Mouse (Mus musculus): ENCODE measurements around the gene Nanos1.

Nanos1 gene

DNA sequence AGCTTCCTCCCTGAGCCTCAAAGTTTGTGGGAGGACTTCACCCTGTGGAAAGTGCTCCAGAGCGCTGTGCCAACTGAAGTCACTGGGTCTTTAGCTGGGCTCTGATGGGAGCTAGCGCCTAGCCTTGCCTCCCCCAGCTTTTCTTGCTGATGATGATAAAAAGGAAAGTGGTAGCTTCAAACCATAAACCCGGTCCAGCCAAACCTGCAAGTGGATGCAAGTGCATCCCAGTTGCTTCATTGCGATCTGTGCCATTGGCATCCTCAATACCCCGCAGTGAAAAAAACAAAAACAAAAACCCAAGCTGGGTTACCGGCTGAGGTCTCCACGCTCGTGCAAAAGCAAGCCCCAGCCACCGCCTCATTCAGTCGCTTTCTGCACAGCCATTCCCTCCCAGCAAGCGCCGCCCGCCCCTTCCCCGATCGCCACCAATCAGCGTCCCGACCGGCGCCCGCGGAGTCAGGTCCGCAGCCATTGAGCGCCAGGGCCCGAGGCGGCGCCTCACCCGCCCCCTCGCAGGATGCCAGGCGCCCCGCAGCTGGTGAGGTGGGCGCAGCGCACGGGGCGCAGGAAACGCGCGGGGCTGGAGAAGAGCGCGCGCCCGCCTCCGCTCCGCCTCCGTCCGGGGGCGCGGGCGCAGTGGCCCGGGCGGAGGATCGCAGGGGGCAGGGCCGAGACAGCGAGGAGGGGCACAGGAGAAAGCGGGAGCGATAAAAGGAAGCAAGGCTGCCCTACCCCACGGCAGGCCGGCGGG is at the start of gene Nanos1:
TSS of gene Nanos1 (plus strand) at position 550 of the 754 bp plus-strand sequence.
- DNase-seq (ENCODE audit: low spot score): peak; percentile 89

DNA sequence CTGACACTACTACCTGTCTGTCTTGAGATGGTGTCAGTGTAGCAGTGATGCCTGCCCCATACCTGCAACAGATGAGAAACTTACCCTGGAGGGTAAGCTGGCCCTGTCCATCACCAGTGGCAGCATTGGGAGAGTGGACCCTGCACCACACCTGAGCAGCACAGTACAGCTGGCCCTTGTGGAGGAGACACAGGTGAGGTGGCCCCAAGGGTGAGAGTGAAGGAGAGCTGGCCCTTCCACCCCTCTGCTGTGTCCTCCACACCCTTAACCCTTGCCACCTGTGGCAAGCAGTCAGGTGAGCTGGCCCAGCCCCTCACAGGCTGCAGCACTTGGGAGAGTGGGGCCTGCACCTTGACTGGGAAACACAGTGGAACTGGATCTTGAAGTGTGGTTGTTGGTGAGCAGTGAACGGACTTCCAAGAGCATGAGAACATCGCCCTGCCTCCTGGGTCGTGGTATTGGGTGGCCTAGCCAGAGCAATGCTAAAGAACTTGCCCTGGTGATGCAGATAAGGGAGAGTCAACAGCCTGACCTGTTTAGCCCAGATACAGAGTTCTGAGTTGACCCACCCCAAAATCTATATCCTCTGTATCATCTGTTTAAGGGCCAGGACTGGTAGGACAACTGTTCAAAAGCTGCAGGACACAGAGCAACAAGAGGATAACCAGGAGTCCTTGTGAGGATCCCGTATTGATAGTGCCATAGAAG is 46.4 kb upstream of the Nanos1 start:
- DNase-seq (ENCODE audit: low spot score): no peak

DNA sequence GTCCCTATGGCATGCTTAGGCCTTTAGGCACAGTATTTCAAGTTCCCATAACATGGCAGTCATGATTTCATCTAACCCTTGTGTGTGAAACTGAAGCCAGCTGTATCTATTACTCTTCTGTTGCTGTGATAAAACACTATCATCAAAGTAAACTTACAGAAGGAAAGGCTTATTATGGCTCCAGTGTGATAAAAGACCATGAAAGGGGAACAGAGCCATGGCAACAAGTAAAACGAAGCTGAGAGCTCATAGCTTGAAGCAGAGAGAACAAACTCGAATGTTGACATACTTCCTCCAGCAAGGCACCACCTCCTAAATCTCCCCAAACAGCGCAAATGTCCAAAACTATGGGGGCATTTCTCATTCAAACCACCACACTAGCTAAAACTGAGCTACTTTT is 45.6 kb upstream of the Nanos1 start:
- DNase-seq (ENCODE audit: low spot score): no peak

DNA sequence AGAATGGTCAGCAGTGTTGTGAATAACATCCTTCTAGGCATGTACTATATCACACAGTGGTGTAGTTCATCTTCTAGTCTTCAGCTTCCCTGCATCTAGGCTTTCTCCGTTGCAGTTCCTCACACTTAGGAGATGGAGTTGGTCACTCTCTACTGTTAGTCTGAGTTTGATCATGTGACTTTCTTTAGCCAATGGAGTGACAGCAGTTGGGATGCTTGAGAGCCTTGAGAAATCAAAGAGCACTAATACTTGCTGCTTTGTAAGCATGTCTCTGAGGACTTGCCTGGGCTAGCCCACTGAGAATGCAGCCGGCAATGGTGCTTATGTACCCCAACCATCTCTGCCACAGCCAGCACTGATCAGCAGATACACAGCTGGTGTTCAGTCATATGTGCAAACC is 43.2 kb upstream of the Nanos1 start:
- DNase-seq (ENCODE audit: low spot score): no peak

DNA sequence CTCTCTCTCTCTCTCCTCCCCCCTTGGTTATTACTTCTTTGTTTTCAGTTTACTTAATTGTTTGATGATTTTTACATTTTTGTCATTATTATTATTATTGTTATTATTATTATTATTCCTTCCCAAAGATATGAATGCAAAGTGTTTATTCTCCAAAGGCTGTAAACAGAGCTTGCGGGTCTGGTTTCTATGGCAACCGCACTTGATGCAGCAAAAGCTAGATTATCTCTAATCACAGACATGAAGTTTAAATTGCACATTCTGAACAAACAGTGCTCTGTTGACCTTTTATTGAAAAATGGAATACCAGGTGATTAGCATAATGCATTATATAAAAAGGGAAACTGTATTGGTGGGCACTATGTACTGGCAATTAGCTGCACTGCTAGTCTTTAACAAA is 39.4 kb upstream of the Nanos1 start:
- no peak for DNase-seq (ENCODE audit: low spot score)

DNA sequence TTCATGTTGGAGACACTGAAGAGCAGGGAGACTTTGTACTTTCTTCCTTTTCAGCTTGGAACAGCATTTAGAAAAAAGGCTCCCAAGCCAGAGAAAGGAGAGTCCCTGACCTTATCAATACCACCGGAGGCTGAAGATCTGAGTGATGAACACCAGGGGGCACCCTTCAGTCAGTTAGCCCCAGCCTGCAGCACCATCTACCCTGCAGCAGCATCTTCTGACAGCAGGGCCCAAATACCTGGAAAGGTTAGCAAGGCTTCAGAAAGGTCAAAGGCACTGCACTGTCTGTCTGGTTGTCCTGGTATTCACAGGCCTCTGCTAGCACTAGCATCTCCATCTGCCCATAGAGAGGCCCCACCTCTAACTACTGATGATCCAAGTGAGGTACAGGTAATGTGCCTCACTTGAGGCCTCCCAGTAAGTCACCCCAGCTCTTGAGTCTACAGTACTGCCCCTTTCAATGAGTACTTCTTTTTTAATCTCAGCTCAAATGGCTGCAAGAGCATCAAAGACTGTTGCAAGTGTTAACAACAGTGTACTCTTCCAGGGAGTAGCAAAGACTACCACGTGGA is 25.4 kb upstream of the Nanos1 start:
- peak; percentile 32 for DNase-seq (ENCODE audit: low spot score)

DNA sequence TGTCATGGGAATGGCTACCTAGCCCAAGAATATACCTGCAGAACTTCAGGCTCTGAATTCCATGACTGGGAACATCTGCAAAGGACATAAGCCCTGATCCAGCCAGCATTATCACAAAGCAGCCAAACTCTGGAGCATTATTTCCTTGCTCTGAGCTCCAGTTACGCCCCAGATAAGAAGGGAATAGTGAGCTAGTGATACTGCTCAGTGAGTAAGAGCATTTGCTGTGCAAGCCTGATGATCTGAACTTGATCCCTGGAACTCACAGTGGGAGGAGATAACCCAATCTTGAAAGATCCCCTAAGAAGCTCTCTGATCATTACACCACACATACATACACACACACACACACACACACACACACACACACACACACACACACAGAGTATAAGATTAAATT is 24.5 kb upstream of the Nanos1 start:
- no peak for DNase-seq (ENCODE audit: low spot score)

DNA sequence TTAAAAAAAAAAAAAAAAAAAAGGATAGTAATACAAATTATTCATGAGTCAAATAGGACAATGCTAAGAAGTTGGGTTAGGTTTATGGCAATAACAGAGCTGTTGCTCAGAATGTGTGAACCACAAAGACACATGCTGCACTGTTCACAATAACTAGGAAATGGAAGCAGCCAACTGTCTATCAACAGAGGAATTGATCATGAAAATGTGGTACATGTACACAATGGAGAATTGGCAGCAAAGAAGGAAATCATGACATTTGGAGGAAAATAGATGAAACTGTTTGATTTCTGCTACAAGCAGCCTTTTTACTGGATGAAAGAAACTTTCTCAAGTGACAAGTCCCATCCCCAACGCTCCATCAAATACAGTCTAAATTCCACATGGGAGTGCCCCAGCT is 23.8 kb upstream of the Nanos1 start:
- DNase-seq (ENCODE audit: low spot score): no peak

DNA sequence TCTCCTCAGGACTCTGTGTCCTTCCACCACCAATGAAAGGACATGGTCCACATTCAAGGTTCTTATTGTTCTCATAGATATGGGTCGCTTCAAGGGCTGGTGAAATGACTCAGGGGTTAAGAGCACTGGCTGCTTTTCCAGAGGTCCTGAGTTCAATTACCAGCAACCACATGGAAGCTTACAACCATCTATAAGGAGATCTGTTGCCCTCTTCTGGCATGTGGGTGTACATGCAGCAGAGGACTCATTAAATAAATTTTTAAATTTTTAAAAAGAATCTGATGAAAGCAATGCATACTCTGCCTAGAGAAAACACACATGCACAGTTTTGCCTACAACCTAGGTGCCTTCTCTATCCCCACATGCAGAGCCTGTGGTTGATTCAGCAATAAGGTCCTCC is 15.2 kb upstream of the Nanos1 start:
- no peak for DNase-seq (ENCODE audit: low spot score)

DNA sequence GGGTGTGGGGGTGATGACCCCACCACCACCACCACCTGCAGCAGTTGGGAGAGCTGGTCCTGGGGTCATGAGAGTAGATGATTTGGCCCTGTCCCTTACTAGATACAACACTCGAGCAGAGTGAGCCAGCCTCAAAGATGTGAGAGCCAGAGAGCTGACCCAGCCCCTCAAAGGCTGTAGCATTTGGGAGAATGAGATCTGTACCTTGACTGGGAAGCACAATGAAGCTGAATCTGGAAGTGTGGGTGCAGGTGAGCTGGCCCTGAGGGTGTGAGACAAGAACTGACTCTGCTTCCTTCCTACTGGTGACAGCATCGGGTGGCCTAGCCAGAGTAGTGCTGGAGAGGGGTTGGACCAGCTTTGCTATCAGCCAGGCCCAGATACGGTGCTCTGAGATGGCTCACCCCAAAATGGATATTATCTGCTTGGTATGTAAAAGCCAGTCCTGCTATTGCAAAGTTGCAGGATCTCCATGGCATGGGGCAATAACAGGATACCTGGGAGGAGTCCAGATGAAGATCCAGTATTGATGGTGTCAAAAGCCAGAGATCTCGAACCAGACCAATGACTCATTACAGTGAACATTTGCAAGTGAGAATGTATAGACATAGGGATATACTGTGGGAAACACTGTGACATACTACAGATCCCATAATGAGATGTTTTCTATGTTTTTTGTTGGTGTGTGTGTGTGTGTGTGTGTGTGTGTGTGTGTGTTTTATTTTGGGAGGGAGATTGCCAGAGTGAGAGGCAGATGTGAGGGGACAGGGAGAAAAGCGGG is 11.8 kb upstream of the Nanos1 start:
- DNase-seq (ENCODE audit: low spot score): no peak

DNA sequence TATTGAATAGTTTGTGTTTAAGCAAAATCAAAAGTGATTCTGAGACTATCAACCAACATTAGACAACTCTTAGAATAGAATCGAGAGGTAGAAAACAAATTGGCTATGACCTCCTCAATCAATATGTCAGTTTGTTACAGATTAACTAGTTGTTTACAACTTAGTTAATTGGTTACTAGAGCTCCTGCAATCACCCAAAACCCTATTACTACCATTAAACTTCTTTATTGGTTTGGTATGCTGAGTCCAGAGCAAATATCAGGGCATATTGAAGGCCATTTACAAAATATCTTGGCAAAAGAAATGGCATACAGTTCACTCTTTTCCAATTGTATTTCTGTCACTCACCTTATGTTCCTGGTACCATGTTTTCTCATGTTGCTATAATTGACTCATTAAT is 8.0 kb upstream of the Nanos1 start:
- no peak for DNase-seq (ENCODE audit: low spot score)

DNA sequence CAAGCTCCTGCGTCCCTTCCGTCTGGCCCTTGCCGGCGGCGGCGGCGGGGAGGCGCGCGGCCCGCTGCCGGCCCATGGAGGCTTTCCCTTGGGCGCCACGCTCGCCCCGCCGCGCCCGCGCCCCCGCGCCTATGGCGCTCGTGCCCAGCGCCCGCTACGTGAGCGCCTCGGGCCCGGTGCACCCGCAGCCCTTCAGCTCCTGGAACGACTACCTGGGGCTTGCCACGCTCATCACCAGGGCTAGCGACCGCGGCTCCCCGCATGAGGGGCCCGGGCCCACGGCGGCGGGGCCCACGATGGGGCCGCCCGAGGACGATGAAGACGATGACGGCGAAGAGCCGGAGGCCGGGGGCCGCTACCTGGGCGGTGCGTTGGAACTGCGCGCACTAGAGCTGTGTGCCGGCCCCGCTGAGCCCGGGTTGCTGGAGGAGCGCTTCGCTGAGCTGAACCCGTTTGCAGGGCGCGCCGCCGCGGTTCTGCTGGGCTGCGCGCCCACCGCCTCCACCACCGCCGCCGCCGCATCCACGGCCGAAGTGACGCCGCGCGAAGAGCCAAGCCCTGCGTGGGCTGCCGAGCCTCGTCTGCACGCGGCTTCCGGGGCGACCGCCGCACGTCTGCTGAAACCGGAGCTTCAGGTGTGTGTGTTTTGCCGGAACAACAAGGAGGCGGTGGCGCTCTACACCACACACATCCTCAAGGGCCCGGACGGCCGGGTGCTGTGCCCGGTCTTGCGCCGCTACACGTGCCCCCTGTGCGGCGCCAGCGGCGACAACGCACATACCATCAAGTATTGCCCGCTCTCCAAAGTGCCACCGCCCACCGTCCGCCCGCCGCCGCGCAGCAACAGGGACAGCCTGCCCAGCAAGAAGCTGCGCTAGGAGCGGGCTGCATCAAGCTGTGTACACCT is 658 bp downstream of the Nanos1 start:
- DNase-seq (ENCODE audit: low spot score): peak; percentile 52

DNA sequence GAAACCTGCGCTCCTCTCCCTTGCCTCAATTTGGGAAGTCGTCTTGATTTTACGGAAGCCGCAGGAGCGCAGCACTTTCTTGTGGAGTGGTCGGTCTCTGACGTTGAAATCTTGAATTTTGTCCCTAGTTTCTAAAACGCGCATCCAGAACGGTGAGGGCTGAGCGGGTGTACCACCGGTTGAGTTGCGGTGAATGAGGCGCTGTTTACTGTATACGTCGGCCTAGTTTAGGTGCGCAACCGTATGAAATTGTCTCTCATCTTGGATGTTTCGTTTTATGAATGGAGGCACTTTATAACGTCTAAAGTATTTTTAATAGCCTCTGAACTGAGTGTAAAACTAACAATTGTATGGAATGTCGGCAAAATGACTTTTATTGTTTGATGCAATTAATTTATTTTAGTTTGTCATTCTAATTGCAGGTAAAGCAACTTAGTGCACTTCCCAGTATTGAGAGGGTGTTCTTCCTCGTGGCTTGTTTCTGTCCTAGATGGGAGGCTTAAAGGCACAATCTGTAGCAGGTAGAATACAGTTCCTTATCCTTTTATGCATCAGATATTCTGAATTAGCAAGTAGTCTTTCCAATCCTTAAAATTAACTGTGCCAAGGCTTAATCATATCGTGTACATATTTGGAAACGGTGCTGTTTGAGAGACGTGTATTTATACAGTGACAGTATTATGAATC is 1.5 kb downstream of the Nanos1 start:
- DNase-seq (ENCODE audit: low spot score): no peak

DNA sequence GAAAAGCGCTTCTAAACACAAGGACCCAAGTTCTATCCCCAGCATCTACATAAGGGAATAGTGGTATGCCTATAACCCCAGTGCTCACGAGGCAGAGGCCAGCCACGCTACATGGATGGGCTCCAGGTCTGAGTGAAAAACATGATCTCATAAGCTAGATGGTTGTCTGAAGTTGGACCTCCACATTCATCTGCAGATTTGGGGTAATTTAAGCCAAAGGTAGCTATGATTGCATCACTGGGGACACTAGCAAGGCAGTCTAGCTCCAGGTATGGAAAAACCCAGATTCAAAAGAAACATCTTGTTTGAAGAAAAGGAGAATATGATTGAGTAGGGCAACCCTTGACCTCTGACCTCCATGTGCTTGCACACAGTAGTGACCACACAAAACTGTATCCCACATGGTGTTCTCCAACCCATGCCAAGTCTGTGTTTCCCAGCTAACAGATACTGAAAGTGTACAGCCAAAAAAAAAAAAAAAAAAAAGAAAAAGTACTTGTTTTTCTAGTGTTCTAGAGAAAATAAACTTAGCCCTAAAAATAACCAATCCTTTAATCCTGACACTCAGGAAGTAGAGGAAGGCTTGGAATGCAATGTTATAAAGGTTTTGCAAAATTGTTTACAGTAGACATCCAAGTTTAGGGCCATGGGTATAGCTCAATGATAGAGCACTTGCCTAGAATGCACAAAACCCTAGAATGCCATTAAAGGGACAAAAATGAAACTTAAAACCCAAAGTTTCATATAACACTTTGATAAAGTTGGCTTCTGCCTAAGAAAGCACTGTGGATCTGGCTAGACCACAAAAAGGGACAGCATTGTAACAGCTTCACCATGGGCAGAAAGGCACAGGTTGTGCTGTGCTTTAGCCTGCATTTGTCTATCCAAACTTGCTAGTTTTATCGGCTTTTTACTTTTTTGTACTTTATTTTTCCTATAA is 3.4 kb downstream of the Nanos1 start:
- DNase-seq (ENCODE audit: low spot score): no peak

DNA sequence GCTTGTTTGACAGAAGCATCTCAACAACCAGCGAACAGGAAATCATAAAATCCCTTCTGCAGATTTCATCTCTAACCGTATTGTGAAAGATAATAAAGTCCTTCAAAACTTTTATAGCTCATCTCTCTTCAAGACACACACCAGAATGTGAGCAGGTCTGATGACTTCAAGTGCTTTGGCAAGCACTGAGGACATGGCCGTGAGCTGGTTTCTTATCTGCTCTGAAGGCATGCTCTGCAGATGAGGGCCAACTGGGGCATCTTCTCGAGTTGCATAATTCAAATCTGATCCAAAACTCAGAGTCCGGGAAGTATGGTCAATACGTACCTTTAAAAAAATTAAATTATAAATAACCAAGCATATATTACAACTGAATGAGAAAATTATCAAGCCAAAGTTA is 17.6 kb downstream of the Nanos1 start:
- DNase-seq (ENCODE audit: low spot score): no peak

DNA sequence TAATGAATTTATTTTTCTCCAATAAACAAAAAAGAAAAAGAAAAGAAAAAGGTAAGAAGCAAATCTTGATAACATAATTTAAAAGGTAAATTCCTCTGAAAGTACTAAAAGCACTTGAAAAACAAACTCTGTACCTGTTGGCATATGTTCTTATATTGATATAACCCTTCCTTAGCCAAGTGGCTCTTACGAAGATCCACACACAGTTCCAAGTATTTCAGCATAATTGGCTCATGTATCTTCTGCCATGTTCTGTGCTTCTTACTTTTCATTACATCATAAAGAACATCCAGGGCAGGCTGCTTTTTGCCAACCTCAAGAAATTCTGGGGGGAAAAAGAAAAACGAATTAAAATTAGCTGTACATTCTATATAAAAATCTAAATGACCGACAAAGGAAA is 26.2 kb downstream of the Nanos1 start:
- DNase-seq (ENCODE audit: low spot score): no peak

DNA sequence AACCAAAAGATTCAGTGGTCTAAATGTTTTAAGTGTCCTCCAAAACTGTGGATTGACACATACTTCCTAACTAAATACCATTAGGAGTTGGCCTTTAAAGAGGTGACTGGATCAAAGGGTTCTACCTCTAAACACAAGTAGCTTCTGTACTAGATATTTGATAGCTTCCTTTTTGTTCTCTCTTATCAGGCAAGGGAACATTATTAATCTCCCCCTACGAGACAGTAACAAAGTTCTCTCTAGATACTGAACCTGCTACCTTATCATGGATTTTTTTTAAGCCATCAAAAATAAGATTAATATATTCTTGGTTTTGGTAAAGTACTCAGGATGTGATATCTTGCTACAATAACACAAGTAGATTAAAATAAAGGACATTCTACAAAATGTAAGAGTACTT is 28.9 kb downstream of the Nanos1 start:
- DNase-seq (ENCODE audit: low spot score): no peak

DNA sequence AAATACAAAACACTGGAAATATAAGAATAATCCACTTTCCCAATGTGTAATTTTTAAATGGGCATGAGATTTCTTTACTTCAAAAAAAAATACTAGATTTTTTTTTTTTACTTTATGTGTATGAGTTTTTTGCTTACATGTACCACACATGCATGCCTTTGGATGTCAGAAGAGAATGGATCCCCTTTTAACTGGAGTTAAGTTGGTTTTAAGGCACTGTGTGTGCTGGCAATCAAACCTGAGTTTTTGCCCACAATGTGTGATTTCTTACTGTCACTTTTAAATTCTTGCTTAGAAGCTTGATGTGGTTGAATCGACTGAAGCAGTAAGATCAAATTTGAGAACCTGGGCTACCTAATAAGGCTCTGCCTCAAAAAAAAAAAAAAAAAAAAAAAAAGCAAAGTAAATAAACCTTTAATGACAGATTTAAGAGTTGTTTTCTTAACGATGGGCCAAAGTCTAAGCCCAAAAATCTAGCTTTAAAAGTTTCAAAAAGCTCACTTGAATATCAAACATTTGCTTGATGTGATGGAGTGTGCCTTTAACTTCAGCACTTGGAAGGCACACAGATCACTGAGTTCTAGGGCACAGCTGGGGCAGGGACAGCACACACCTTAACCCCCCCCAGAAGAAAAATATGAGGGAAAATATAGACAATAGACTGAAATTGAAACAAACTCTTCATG is 31.8 kb downstream of the Nanos1 start:
- no peak for DNase-seq (ENCODE audit: low spot score)
